Mouse (Mus musculus): ENCODE measurements around the gene Celsr2. TPM values are rescaled to one million over a fixed set of nuclear protein-coding genes. Genes with fewer than 3 reads are reported as not detected.
A peak's percentile ranks its signal among the peaks of the same experiment; 100 is the strongest.

Gene Celsr2
- polyA plus RNA-seq, 1 experiment from 2014 or later: 7.3 TPM

DNA sequence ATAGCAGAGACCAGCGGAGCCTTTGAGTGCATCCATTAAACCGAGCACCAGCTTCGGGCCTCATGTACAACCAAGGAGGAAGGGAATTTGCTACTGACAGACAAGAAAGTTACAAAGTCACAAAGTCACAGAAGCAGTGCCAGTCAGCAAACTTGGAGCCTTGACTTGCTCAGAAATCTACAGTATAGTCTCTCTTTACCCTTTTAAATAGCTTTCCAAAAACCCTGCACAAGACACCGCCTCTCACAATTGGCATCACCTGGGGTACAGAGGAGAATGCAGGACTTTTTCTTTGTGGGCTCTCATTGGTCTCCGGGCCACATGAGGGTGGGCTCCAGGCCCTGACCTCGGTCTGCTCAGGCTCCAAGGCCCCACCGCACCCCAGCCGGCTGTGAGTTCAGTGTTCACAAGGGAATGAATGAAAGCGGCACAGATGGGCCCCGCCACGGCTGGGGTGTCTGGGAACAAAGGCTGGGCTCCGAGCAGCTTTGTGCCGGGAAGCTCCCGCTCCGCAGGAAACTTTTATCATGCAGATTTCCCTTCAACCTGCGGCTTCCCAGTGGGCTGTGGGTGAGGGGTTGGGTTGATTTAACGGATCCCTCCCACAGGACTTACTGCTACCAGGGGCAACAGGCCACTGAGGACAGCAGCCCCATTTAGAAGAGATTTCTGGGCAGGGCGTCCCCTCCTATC lies 18.0 kb upstream of the Celsr2 start:
- no peak overlapping the region for H3K9ac ChIP-seq
- no peak overlapping the region for H3K4me3 ChIP-seq
- no peak overlapping the region for H3K4me2 ChIP-seq (replicated peaks)
- H3K36me3 ChIP-seq: peaks cover 82% of the 10 kb centered on the region
- no peak overlapping the region for H3K27ac ChIP-seq
- no peaks in the 10 kb centered on the region for H3K9me3 ChIP-seq
- ATAC-seq (ENCODE audit: low FRiP score, low read depth): no peak
- H3K4me1 ChIP-seq: no peaks in the 10 kb centered on the region
- H3K27me3 ChIP-seq: no peaks in the 10 kb centered on the region
- WGBS: 56% methylated on average over 18 of the region's 18 CpGs

DNA sequence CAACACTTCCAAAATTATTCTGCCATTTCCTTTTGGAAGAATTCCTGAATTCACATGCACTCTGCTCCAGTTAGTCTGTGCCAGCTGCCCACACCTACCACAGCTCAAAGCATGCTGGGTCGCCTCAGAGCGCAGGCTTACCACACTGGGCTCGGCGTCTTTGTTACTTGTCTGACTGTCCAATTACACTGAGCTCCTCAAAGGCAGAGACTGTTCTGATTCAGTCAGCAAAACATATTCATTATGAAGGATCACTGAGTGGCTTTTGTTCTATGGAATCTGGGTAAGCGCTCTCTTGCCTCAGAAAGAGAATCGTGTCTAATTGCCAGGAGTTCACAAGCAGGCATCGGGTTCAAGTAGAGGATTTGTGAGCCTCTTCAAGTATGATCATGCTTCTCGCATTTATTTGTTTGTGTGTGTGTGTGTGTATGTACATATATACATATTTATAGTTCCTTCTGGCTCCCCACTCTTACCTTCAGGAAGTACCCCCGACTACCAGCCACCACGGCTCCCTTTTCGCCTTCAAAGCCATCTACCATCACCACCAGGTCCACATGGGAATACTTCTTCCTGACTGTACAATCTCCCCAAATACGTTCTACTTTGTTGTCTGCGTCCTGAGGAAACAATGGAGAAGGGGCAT lies 17.3 kb upstream of the Celsr2 start:
- no peaks in the 10 kb centered on the region for H3K9me3 ChIP-seq
- no peak overlapping the region for H3K9ac ChIP-seq
- ATAC-seq (ENCODE audit: low FRiP score, low read depth): no peak
- no peak overlapping the region for H3K4me3 ChIP-seq
- no peak overlapping the region for H3K27ac ChIP-seq
- no peaks in the 10 kb centered on the region for H3K4me1 ChIP-seq
- peaks cover 87% of the 10 kb centered on the region for H3K36me3 ChIP-seq
- no peak overlapping the region for H3K4me2 ChIP-seq (replicated peaks)
- 91% methylated on average over 13 of the region's 13 CpGs for WGBS
- H3K27me3 ChIP-seq: no peaks in the 10 kb centered on the region

GRCm38 (mm10) chr3:108425624-108426018 lies 10.3 kb upstream of the Celsr2 start:
- 88% methylated on average over 6 of the region's 6 CpGs for WGBS

DNA sequence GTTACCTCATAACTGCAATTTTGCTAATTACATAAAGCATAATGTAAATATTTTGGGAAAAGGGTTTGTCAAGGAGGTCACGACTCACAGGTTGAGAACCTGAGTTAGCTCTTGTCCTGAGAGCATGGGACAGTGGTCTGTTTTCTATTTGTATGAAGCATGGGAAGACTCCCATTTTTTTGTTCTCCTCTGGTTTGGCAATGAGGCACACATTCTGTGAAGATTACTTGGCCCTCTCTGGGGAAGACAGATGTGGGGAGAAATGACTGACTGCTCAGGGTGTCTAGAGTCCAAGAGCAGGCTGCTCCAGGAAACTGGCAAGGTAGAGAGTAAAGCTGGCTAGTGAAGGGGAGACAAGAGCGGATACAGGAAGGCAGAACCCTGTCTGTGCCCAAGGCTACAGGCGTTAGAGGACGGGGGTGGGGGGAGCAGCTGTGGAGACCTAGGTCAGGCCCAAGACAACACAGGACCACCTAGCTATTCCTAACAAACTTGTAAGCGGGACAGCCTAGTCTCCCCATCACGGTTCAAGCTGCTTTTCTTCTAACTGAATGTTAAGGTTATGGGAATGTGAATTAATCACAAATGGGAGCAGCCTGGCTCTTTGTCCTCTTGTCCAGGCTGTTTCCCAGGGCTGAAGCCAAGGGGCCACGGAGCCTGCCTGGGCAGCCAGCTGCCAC lies 9.7 kb upstream of the Celsr2 start:
- no peak for ATAC-seq (ENCODE audit: low FRiP score, low read depth)
- 78% methylated on average over 7 of the region's 7 CpGs for WGBS
- Histone ChIP-seq H3K36me3 (peaks cover 52% of the 10 kb centered on the region), H3K27ac (no peak overlapping the region), H3K9ac (no peak overlapping the region), H3K4me3 (no peak overlapping the region), H3K4me2 (replicated peaks) (no peak overlapping the region), H3K9me3 (no peaks in the 10 kb centered on the region), H3K27me3 (no peaks in the 10 kb centered on the region), H3K4me1 (peaks cover 19% of the 10 kb centered on the region)

More at GRCm38 (mm10) chr3:108425624-108426018, 10.3 kb upstream of the Celsr2 start:
- no peaks in the 10 kb centered on the region for H3K27me3 ChIP-seq
- H3K4me3 ChIP-seq: no peak overlapping the region
- no peak overlapping the region for H3K27ac ChIP-seq
- no peak for ATAC-seq (ENCODE audit: low FRiP score, low read depth)
- H3K36me3 ChIP-seq: peaks cover 56% of the 10 kb centered on the region
- peaks cover 19% of the 10 kb centered on the region for H3K4me1 ChIP-seq
- H3K9me3 ChIP-seq: no peaks in the 10 kb centered on the region
- H3K9ac ChIP-seq: no peak overlapping the region
- no peak overlapping the region for H3K4me2 ChIP-seq (replicated peaks)

GRCm38 (mm10) chr3:108423844-108424801 lies 8.8 kb upstream of the Celsr2 start:
- H3K9ac ChIP-seq: peak overlapping the region; percentile 39
- ATAC-seq (ENCODE audit: low FRiP score, low read depth): peak; percentile 76
- no peaks in the 10 kb centered on the region for H3K27me3 ChIP-seq
- no peak overlapping the region; the same call in 1 of the 2 replicates for H3K27ac ChIP-seq
- 23% methylated on average over 11 of the region's 11 CpGs for WGBS
- H3K36me3 ChIP-seq: peaks cover 44% of the 10 kb centered on the region
- no peaks in the 10 kb centered on the region for H3K9me3 ChIP-seq
- H3K4me1 ChIP-seq: peaks cover 19% of the 10 kb centered on the region
- 0 out of 2 replicates have a peak overlapping the region, but pooled peaks have one; percentile 7 for H3K4me3 ChIP-seq
- H3K4me2 ChIP-seq (replicated peaks): peak overlapping the region; percentile 55

DNA sequence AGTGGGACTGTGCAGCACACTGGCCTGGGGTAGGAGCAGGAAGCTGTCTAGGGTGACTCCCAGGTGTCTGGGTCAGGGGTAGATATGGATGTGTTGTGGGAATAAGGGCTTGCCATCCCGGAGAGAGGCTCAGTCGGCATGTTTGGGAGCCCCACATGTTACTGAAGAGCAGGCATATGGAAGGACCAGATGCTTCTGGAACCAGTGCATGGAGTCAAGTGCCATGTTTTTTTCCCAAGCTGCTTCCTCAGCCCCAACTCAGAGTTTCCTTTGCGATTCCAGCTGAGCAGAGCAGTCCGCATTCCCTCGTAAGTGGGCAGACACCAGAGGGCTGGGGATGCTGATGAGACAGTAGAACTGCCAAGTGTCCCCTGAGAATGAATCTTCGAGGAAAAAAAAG lies 7.7 kb upstream of the Celsr2 start:
- WGBS: 45% methylated on average over 6 of the region's 6 CpGs
- peaks cover 19% of the 10 kb centered on the region for H3K4me1 ChIP-seq
- H3K27me3 ChIP-seq: peaks cover 4% of the 10 kb centered on the region; the same call in 1 of the 2 replicates
- no peak overlapping the region for H3K9ac ChIP-seq
- H3K4me2 ChIP-seq (replicated peaks): peak overlapping the region; percentile 55; the same call in 1 of the 2 replicates
- H3K36me3 ChIP-seq: peaks cover 32% of the 10 kb centered on the region
- no peak overlapping the region for H3K27ac ChIP-seq
- ATAC-seq (ENCODE audit: low FRiP score, low read depth): no peak
- no peaks in the 10 kb centered on the region for H3K9me3 ChIP-seq
- H3K4me3 ChIP-seq: no peak overlapping the region

DNA sequence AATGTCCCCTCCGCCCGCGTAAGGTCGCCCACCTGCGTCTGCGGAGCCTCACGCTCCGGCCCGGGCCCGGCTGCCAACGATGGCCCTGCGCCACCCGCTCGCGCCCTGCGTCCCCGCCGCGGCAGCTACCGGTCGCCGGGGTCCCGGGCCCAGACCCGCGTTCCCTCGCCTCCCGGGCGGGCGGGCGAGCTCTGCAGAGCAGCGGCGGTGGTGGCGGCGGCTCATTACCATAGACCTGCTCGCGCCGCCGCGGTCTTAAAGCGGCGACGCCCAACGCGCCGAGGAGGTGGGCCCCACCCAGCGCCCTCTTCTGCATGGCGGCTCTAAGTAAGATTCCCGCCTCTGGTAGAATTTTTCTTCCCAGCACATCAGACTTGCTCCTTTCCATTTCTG lies 475 bp upstream of the Celsr2 start:
- peaks cover 20% of the 10 kb centered on the region for H3K4me1 ChIP-seq
- peak; percentile 84 for ATAC-seq (ENCODE audit: low FRiP score, low read depth)
- H3K9me3 ChIP-seq: peaks cover 22% of the 10 kb centered on the region; the same call in 1 of the 2 replicates
- peak overlapping the region; percentile 76 for H3K4me3 ChIP-seq
- peak overlapping the region; percentile 100 for H3K4me2 ChIP-seq (replicated peaks)
- H3K36me3 ChIP-seq: peaks cover 29% of the 10 kb centered on the region
- under 1% methylated on average over 48 of the region's 48 CpGs for WGBS
- peaks cover 25% of the 10 kb centered on the region for H3K27me3 ChIP-seq
- no peak overlapping the region for H3K27ac ChIP-seq
- peak overlapping the region; percentile 77 for H3K9ac ChIP-seq

DNA sequence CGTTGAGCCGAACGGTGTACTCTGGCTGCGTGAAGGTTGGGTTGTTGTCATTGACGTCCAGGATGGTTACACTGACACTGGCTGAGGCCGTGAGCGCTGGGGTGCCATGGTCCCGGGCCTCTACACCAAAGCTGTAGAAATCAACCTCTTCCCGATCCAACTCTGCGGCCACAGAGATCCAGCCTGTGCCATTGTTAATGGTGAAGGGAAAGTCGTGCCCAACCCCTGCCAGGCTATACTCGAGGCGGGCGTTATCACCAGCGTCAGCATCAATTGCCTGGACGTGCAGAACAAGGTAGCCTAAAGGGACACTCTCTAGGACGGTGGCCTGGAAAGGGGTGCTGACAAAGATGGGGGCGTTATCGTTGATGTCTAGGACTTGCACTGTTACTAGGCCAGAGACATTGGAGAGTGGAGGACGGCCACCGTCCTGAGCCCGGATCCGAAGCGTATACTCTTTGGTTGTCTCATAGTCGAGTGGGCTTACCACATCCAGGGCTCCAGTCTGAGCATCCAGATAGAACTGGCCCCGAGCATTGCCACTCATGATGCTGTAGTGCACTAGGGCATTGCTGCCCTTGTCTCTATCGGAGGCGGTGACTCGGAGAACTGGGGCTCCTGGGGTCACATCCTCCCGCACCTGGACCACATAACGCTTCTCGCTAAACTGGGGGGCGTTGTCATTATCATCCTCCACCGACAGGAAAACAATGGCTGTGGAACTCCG lies 1.6 kb downstream of the Celsr2 start:
- H3K4me2 ChIP-seq (replicated peaks): no peak overlapping the region
- ATAC-seq (ENCODE audit: low FRiP score, low read depth): no peak
- H3K9me3 ChIP-seq: peaks cover 22% of the 10 kb centered on the region; the same call in 1 of the 2 replicates
- no peak overlapping the region for H3K4me3 ChIP-seq
- no peak overlapping the region for H3K27ac ChIP-seq
- peaks cover 29% of the 10 kb centered on the region for H3K36me3 ChIP-seq
- H3K9ac ChIP-seq: no peak overlapping the region
- H3K27me3 ChIP-seq: peaks cover 25% of the 10 kb centered on the region
- peaks cover 20% of the 10 kb centered on the region for H3K4me1 ChIP-seq
- 96% methylated on average over 35 of the region's 35 CpGs for WGBS

DNA sequence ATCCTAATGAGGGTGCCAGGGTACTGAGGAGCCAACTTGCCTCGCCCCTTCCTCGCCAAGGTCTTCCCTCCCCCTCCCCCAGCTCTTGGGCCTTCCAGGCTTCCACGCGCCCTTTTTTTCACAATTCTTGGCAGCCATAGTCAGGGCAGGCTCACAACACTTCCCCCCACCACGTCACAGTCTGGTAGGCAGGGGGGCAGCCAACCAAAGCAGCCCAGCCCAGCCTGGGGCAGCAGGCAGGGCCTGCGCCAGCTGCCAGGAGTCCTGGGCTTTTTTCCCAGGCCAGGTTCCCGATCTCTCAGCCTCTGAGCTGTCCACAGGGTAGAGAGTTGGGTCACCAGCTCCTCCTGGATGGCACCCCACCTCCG lies 3.6 kb downstream of the Celsr2 start:
- Histone ChIP-seq H3K4me3 (no peak overlapping the region), H3K9ac (0 out of 2 replicates have a peak overlapping the region, but pooled peaks have one; percentile 45), H3K4me2 (replicated peaks) (peak overlapping the region; percentile 31; the same call in 1 of the 2 replicates), H3K9me3 (peaks cover 22% of the 10 kb centered on the region; the same call in 1 of the 2 replicates), H3K36me3 (peaks cover 34% of the 10 kb centered on the region), H3K27me3 (peaks cover 12% of the 10 kb centered on the region), H3K27ac (no peak overlapping the region), H3K4me1 (peaks cover 20% of the 10 kb centered on the region)
- WGBS: 78% methylated on average over 8 of the region's 8 CpGs
- ATAC-seq (ENCODE audit: low FRiP score, low read depth): no peak

DNA sequence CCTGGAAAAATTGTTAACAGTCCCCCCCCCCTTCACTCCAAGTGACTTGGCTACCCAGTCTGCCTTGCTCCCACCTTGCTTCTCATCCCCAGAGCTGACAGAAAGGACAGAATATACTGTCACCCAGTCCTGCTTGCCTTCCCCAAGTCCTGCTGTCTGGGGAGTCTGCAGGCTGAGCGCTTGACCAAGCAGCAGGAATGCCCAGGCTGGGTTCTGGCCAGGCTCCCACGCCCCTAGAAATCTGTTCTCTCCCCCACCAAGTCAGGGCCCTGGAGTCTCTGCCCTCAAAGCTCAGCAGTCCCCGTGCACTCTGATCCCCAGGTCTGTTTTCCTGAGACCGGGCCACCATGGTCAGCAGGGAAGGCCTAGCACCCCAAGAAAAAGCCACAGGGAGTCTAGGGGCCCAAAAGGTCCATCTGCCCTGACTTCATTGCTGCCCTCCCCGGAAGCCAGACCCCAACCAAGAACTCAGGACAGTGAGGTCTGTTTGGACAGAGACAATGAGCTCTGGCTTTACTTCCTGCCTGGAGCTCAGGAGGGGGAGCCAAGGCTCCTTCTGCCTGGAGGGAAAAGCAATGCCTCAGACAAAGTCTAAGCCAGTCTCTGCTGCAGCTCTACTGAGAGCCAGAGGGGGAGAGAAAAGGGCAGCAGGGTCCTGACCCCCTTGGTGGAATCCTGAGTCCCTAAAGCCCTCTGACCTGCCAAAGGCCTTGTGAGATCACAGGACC lies 4.2 kb downstream of the Celsr2 start:
- peaks cover 40% of the 10 kb centered on the region for H3K36me3 ChIP-seq
- 65% methylated on average over 5 of the region's 5 CpGs for WGBS
- no peak overlapping the region for H3K4me3 ChIP-seq
- no peak for ATAC-seq (ENCODE audit: low FRiP score, low read depth)
- H3K27me3 ChIP-seq: peaks cover 7% of the 10 kb centered on the region
- H3K27ac ChIP-seq: no peak overlapping the region
- peaks cover 22% of the 10 kb centered on the region; the same call in 1 of the 2 replicates for H3K9me3 ChIP-seq
- H3K4me1 ChIP-seq: peaks cover 20% of the 10 kb centered on the region
- H3K9ac ChIP-seq: peak overlapping the region; percentile 45
- H3K4me2 ChIP-seq (replicated peaks): peak overlapping the region; percentile 31

Measured in limb, embryonic 13.5 days (tissue).